Mouse (Mus musculus) thymus, postnatal 25 days (tissue): ENCODE data around the gene Fam126a.

ENCODE experiments used
- DNase-seq: peaks from one replicate; pipeline ENCODE4 v3.0.0; 2022

Fam126a gene

GRCm38 (mm10) chr5:24030579-24030969 lies at the start of gene Fam126a:
Fam126a (minus strand) TSS chr5:24030690.
- peak; percentile 92 for DNase-seq

GRCm38 (mm10) chr5:24078420-24079179 lies 48.1 kb upstream of the Fam126a start:
- no peak for DNase-seq

GRCm38 (mm10) chr5:24077739-24078306 lies 47.3 kb upstream of the Fam126a start:
- no peak for DNase-seq

- peak; percentile 37 for DNase-seq
Measured at GRCm38 (mm10) chr5:24076986-24077718, 46.7 kb upstream of the Fam126a start.

- DNase-seq: no peak
Measured at GRCm38 (mm10) chr5:24072031-24072430, 41.5 kb upstream of the Fam126a start.

- DNase-seq: no peak
Measured at GRCm38 (mm10) chr5:24068955-24069354, 38.5 kb upstream of the Fam126a start.

GRCm38 (mm10) chr5:24063545-24063944 lies 33.1 kb upstream of the Fam126a start:
- DNase-seq: no peak

GRCm38 (mm10) chr5:24063034-24063433 lies 32.5 kb upstream of the Fam126a start:
- DNase-seq: no peak

- DNase-seq: no peak
Measured at GRCm38 (mm10) chr5:24060949-24061348, 30.5 kb upstream of the Fam126a start.

- DNase-seq: no peak
Measured at GRCm38 (mm10) chr5:24057592-24057991, 27.1 kb upstream of the Fam126a start.

GRCm38 (mm10) chr5:24056865-24057264 lies 26.4 kb upstream of the Fam126a start:
- DNase-seq: no peak

GRCm38 (mm10) chr5:24054382-24054781 lies 23.9 kb upstream of the Fam126a start:
- no peak for DNase-seq

GRCm38 (mm10) chr5:24053245-24054190 lies 23.0 kb upstream of the Fam126a start:
- DNase-seq: no peak

- DNase-seq: no peak
Measured at GRCm38 (mm10) chr5:24051755-24052675, 21.5 kb upstream of the Fam126a start.

- no peak for DNase-seq
Measured at GRCm38 (mm10) chr5:24047821-24048220, 17.3 kb upstream of the Fam126a start.

GRCm38 (mm10) chr5:24047001-24047400 lies 16.5 kb upstream of the Fam126a start:
- no peak for DNase-seq

- DNase-seq: no peak
Measured at GRCm38 (mm10) chr5:24045998-24046631, 15.6 kb upstream of the Fam126a start.

GRCm38 (mm10) chr5:24044387-24044786 lies 13.9 kb upstream of the Fam126a start:
- DNase-seq: no peak

GRCm38 (mm10) chr5:24043367-24043766 lies 12.9 kb upstream of the Fam126a start:
- no peak for DNase-seq

- no peak for DNase-seq
Measured at GRCm38 (mm10) chr5:24041341-24041852, 10.9 kb upstream of the Fam126a start.

- DNase-seq: no peak
Measured at GRCm38 (mm10) chr5:24040601-24041000, 10.1 kb upstream of the Fam126a start.
